Mouse (Mus musculus) embryonic facial prominence, embryonic 14.5 days (tissue): Measurements from ENCODE around the gene Klhl28. TPM values are rescaled to one million over a fixed set of nuclear protein-coding genes. Genes with fewer than 3 reads are reported as not detected.
A peak's percentile ranks its signal among the peaks of the same experiment; 100 is the strongest.

ENCODE experiments used
- ATAC-seq: fragments of 200-750 bp; cut with Nextera tagmentation; 2 replicates; pipeline ENCODE4 v1.8.0; 2017; ENCODE audit warnings: low read depth, moderate number of reproducible peaks, moderate TSS enrichment
- DNase-seq: peaks from one replicate; pipeline ENCODE4 v3.0.0-alpha.2; 2015; ENCODE audit warnings: low spot score
- H3K27ac ChIP-seq: fragments of 300-500 bp; sonication (generic); replicated peaks from 2 replicates; pipeline ENCODE4 v1.5.1; 2014; ENCODE audit warnings: low read depth, mild to moderate bottlenecking, low read length, moderate library complexity
- H3K27me3 ChIP-seq: fragments of 300-500 bp; sonication (generic); replicated peaks from 2 replicates; pipeline ENCODE4 v1.6.1; 2014; ENCODE audit warnings: low read length; ENCODE audit not compliant: control insufficient read depth, insufficient read depth
- H3K36me3 ChIP-seq: fragments of 300-500 bp; sonication (generic); 2 replicates; pipeline ENCODE4 v1.6.1; 2014; ENCODE audit warnings: low read length, mixed read lengths; ENCODE audit not compliant: control insufficient read depth, insufficient read depth
- H3K4me1 ChIP-seq: fragments of 300-500 bp; sonication (generic); 2 replicates; pipeline ENCODE4 v1.6.1; 2014; ENCODE audit warnings: antibody characterized with exemption, low read length; ENCODE audit not compliant: control insufficient read depth, insufficient read depth
- H3K4me2 ChIP-seq: fragments of 300-500 bp; sonication (generic); 2 replicates; pipeline ENCODE4 v1.6.1; 2014; ENCODE audit warnings: low read depth, mild to moderate bottlenecking, low read length, moderate library complexity, mixed read lengths
- H3K4me3 ChIP-seq: fragments of 300-500 bp; sonication (generic); 2 replicates; pipeline ENCODE4 v1.5.1; 2014; ENCODE audit warnings: low read depth, mild to moderate bottlenecking, low read length
- H3K9ac ChIP-seq: fragments of 300-500 bp; sonication (generic); 2 replicates; pipeline ENCODE4 v1.6.1; 2014; ENCODE audit warnings: low read depth, mild to moderate bottlenecking, low read length, moderate library complexity, mixed read lengths
- H3K9me3 ChIP-seq: fragments of 300-500 bp; sonication (generic); 2 replicates; pipeline ENCODE4 v1.6.1; 2016; ENCODE audit warnings: low read length; ENCODE audit not compliant: control insufficient read depth
- WGBS: fragments of 180-500 bp; shearing (Covaris S2); extraction: QIAGEN DNeasy Blood & Tissue Kit; methylation state at CpG from one replicate; pipeline ENCODE4 v1.1.7; 2014; 5-methylcytosine and 5-hydroxymethylcytosine counted together
- polyA plus RNA-seq: library from polyadenylated mRNA; unstranded; fragments of >200 nt; fragmentation: Nextera tagmentation; extraction: Ambion mirVana; gene quantifications from 2 replicates; pipeline ENCODE4 v1.2.1, GENCODE M21; 2014

Klhl28 gene
- polyA plus RNA-seq, result 16.7 and 18.8 TPM in 2 replicates

- WGBS, result under 1% methylated on average over 40 of the region's 45 CpGs
- ATAC-seq (peak; percentile 99), DNase-seq (peak; percentile 100)
- Histone ChIP-seq H3K27me3 (no peaks in the 10 kb centered on the region), H3K4me3 (peak within 1 kb of the TSS; percentile 69), H3K4me2 (peak within 1 kb of the TSS; percentile 89), H3K9ac (peak within 1 kb of the TSS; percentile 76), H3K27ac (peak within 1 kb of the TSS; percentile 85), H3K4me1 (peaks cover 15% of the 10 kb centered on the region), H3K9me3 (no peaks in the 10 kb centered on the region), H3K36me3 (no peaks in the 10 kb centered on the region)
Measured at GRCm38 (mm10) chr12:64965124-64966026, at the start of gene Klhl28, which contains the start of gene Togaram1. Gene Klhl28 (minus strand): TSS chr12:64965534. Gene Togaram1 (plus strand): TSS chr12:64965804.

GRCm38 (mm10) chr12:65007725-65008124 lies 42.4 kb upstream of the Klhl28 start:
- Histone ChIP-seq H3K36me3 (peaks cover 80% of the 10 kb centered on the region), H3K9ac (no peak overlapping the region), H3K9me3 (no peaks in the 10 kb centered on the region), H3K27ac (no peak overlapping the region), H3K4me1 (no peaks in the 10 kb centered on the region), H3K27me3 (no peaks in the 10 kb centered on the region), H3K4me2 (no peak overlapping the region), H3K4me3 (no peak overlapping the region)
- DNase-seq (no peak), ATAC-seq (no peak)
- 90% methylated on average over 3 of the region's 3 CpGs for WGBS

GRCm38 (mm10) chr12:64977518-64977917 lies 12.2 kb upstream of the Klhl28 start:
- Histone ChIP-seq H3K9ac (no peak overlapping the region), H3K36me3 (peaks cover 36% of the 10 kb centered on the region), H3K4me1 (0 out of 2 replicates have a peak, but pooled peaks cover 3% of the 10 kb centered on the region), H3K27ac (no peak overlapping the region), H3K4me3 (no peak overlapping the region), H3K27me3 (no peaks in the 10 kb centered on the region), H3K4me2 (no peak overlapping the region), H3K9me3 (no peaks in the 10 kb centered on the region)
- no peak for DNase-seq
- ATAC-seq, result no peak
- 81% methylated on average over 1 of the region's 1 CpGs for WGBS

- Histone ChIP-seq H3K4me2 (no peak overlapping the region), H3K4me3 (no peak overlapping the region), H3K9ac (no peak overlapping the region), H3K4me1 (peaks cover 4% of the 10 kb centered on the region; the same call in 1 of the 2 replicates), H3K27ac (no peak overlapping the region), H3K9me3 (no peaks in the 10 kb centered on the region), H3K36me3 (peaks cover 35% of the 10 kb centered on the region), H3K27me3 (no peaks in the 10 kb centered on the region)
- ATAC-seq (no peak), DNase-seq (no peak)
- 47% methylated on average over 1 of the region's 1 CpGs for WGBS
Measured at GRCm38 (mm10) chr12:64976191-64976590, 10.9 kb upstream of the Klhl28 start.

GRCm38 (mm10) chr12:64975558-64975957 lies 10.2 kb upstream of the Klhl28 start:
- Histone ChIP-seq H3K9ac (no peak overlapping the region), H3K36me3 (peaks cover 39% of the 10 kb centered on the region), H3K27ac (no peak overlapping the region), H3K9me3 (no peaks in the 10 kb centered on the region), H3K4me2 (no peak overlapping the region), H3K4me1 (peaks cover 10% of the 10 kb centered on the region), H3K27me3 (no peaks in the 10 kb centered on the region), H3K4me3 (no peak overlapping the region)
- DNase-seq (peak; percentile 8), ATAC-seq (no peak)
- 43% methylated on average over 6 of the region's 6 CpGs for WGBS

- 84% methylated on average over 6 of the region's 6 CpGs for WGBS
- no peaks in the 10 kb centered on the region for H3K9me3 ChIP-seq
- H3K4me1 ChIP-seq, result peaks cover 21% of the 10 kb centered on the region
- H3K9ac ChIP-seq, result no peak overlapping the region
- H3K4me2 ChIP-seq, result no peak overlapping the region
- H3K27ac ChIP-seq, result no peak overlapping the region
- H3K27me3 ChIP-seq, result no peaks in the 10 kb centered on the region
- ATAC-seq, result no peak
- no peak overlapping the region for H3K4me3 ChIP-seq
- no peak for DNase-seq
- peaks cover 10% of the 10 kb centered on the region; the same call in 1 of the 2 replicates for H3K36me3 ChIP-seq
Measured at GRCm38 (mm10) chr12:64972063-64972462, 6.7 kb upstream of the Klhl28 start.

- no peak for ATAC-seq
- Histone ChIP-seq H3K27me3 (no peaks in the 10 kb centered on the region), H3K4me3 (no peak overlapping the region), H3K4me1 (peaks cover 21% of the 10 kb centered on the region), H3K4me2 (peak overlapping the region; percentile 37), H3K9ac (no peak overlapping the region), H3K27ac (no peak overlapping the region), H3K36me3 (peaks cover 10% of the 10 kb centered on the region; the same call in 1 of the 2 replicates), H3K9me3 (no peaks in the 10 kb centered on the region)
- no peak for DNase-seq
Measured at GRCm38 (mm10) chr12:64971399-64971798, 6.1 kb upstream of the Klhl28 start.

- DNase-seq, result peak; percentile 2
- 0% methylated on average over 2 of the region's 2 CpGs for WGBS
- Histone ChIP-seq H3K9ac (peak overlapping the region; percentile 76), H3K36me3 (peaks cover 10% of the 10 kb centered on the region; the same call in 1 of the 2 replicates), H3K27ac (no peak overlapping the region), H3K9me3 (no peaks in the 10 kb centered on the region), H3K27me3 (no peaks in the 10 kb centered on the region), H3K4me2 (peak overlapping the region; percentile 89), H3K4me3 (peak overlapping the region; percentile 69), H3K4me1 (peaks cover 24% of the 10 kb centered on the region)
- ATAC-seq, result no peak
Measured at GRCm38 (mm10) chr12:64968067-64968466, 2.7 kb upstream of the Klhl28 start.
